Mouse (Mus musculus) MEL (cell line): ENCODE measurements around the gene Pax4.

Experiments used
- EP300 ChIP-seq, 2 experiments: IDR thresholded peaks; 2 replicates each; pipeline ENCODE4 v1.6.1; 2011; ENCODE audit warnings: improper control_type of control experiment in 2 of 2, low read length in 2 of 2, low read depth in 1 of 2, mild to moderate bottlenecking in 1 of 2
- HCFC1 ChIP-seq: IDR thresholded peaks from 2 replicates; pipeline ENCODE4 v1.6.1; 2012; ENCODE audit warnings: low read depth, mild to moderate bottlenecking, inconsistent platforms, low read length, improper control_type of control experiment, moderate library complexity
- TCF12 ChIP-seq: IDR thresholded peaks from 2 replicates; pipeline ENCODE4 v1.6.1; 2014; ENCODE audit warnings: low read depth, mild to moderate bottlenecking, inconsistent platforms, low read length, improper control_type of control experiment, moderate library complexity

DNA sequence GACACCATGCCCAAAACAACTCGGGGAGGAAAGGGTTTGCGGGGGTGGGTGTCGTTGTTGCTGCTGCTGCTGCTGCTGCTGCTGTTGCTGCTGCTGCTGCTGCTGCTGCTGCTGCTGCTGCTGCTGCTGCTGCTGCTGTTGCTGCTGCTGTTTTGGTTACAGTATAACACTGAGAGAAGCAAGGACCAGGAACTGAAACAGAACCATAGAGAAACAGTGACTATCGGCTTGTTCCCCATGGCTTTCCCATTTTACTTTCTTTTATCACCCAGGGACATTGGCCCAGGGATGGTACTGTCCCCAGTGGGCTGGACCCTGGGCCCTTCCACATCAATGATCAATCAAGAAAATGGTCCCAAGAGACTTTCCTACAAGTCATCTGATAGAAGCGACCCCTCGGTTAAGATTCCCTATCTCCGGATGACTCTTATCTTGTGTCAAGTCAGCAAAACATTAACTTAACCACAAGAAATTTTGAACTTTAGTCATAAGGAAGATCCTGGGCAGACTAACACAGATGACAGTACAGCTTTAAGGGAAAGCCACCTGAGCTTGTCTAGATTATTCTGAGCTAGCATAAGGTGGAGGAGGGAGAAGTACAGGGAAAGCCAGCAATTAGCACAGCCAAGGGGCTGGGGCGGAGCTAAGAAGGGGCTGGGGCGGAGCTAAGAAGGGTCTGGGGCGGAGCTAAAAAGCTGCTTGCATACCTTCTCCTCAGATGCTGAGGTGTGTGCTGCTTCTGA is 18.2 kb downstream of the Pax4 start:
- no peak for TF ChIP-seq EP300 (IDR thresholded peaks at IDR 0.05; ENCODE audit: low read depth in 1 of 2, low read length in 2 of 2)
- TF ChIP-seq HCFC1: no peak
- no peak for TF ChIP-seq TCF12
